Mouse (Mus musculus) embryo, embryonic 9.5 days (tissue): ENCODE data around the gene Tmem104.
A peak's percentile ranks its signal among the peaks of the same experiment; 100 is the strongest.

Experiments used
- DNase-seq: peaks from one replicate; pipeline ENCODE4 v3.0.0-alpha.2; 2017; ENCODE audit errors: extremely low spot score

Gene Tmem104

GRCm38 (mm10) chr11:115187224-115187639 is at the start of gene Tmem104:
Tmem104 (plus strand) TSS chr11:115187487.
- peak; percentile 98 for DNase-seq

- no peak for DNase-seq
These were observed 48.6 kb upstream of the Tmem104 start for GRCm38 (mm10) chr11:115138597-115139262.

DNA sequence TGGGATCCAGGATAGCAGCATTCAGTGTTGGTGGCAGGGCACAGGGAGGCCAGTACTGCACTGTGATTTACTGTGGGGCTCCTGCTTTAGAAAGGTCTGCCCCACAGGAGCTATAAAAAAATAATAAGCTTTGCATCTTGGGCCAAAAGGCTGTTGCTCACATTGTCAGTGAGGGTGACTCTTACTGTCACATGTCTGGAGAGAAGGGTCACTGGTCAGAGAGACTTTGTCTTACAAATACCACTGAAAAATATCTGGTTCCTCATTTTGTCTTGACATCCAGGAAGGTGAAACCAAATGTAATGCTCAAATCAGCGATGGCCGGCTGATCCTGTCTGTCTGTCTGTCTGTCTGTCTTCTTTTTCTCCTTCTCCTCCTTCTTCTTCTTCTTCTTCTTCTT is 45.3 kb upstream of the Tmem104 start:
- DNase-seq = no peak

DNA sequence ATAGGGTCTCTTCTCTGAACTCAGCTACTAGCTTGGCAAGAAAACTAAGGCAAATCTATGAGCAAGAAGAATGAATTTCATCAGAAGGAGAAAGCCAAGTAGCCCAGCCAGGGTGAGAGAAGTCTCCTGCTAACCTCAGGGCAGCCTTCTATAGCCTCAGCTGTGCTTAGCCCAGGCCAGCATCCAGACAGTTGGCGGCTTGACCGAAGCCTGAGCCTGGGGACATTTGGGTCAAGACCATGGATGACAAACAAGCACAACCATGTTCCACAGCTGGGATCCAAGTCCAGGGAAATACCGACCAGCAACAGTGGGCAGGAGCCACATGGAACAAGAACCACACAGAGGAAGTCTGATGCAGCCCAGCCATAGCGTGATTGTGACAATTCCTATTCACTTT is 39.5 kb upstream of the Tmem104 start:
- DNase-seq = no peak

DNA sequence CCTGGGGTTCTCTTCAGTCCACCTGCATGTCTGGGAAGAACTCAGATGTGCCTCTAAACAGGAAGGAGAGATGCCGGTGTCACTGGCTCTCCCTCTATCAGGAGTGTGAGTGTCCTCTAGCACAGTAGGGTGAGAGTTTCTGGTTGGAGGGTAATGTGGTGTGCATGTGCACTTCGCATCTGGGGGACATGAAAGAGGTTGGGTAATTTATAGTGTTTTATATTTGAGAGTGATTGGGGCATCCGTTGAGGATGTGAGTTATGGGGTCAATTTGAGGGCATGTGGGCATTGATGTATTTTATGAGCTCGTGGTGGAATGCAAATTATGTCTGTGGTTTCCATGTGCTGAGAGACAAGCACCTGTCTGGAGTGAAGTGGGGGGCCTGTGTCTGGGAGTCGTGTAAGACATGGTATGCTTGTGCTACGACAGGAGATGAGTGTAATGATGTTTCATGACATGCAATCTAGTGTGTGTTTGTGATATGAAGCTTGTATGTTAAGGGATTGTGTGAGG is 36.5 kb upstream of the Tmem104 start:
- DNase-seq = no peak

DNA sequence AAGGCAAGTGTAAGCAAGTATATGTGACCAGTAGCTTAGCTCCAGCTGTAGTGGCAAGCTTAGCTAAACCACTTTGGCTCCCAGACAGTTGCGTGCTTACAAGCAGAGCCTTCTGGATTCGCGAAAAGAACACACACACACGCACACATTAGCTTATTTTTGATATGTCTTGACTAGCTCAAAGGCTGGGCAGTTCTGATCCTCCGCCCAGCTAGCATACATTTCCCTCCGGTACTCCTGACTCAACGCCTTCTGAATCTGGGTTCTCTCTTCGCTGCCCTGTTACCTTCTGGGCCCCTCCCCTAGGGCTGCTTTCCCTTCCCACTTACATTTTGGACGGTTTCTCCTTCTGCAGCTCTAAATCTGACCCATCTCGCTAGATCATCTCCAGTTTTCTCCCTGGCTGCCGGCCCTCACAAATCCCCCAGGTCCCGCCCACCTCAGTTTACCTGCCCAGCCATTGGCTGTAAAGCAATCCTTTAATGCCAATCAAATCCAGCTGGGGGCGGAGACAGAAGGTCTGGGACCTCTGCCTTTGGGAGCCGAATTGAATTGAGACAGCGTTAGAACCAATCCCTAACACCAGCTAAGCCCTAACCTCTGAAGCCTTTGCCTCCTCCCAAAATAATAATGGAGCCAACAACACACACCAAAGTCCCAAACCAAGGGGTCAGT is 35.4 kb upstream of the Tmem104 start:
- DNase-seq = peak; percentile 91

DNA sequence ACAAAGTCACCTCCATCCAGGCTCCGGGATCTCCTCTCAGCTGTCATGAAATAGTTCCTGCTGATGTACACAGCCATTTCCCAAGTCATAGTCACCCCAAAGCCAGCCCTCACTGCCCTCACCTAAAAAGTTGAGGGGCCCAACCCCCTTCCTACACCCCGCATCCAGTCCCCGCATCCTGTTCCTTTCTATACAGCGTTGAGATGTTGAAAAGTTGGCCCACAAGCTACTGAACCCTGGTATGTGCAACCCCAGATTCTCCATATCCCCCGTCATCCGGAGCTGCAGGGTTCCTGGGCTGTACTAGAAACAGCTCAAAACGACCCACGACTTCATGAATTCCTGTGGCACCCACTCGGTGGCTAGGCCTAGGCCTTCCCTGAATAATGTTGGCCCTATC is 34.2 kb upstream of the Tmem104 start:
- DNase-seq = no peak

DNA sequence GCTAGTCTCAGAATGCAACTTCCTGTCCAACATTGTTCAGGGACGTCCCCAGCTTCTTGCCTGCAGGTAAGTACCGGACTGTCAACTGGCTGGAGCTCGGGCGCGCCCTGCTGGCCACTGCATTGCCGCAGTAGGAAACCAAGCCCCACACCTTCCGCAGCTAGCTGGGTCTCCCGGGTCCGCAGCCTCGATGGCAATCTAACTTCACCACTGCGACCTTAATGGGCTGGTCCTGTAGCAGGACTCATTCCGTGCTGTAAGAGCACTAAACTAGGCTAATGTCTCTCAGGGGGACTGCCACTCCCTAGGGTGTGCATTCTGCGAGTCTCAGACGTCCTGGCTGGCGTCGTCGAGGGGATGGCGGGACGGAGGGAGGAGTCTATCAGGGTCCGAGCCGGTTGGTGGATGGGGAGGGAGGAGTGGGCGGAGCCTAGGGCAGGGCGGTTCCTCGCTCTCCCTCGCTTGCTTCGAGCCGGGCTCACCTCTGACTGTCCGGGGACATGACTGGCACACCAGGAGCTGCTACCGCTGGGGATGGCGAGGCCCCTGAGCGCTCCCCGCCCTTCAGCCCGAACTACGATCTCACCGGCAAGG is 33.5 kb upstream of the Tmem104 start:
- peak; percentile 85 for DNase-seq

DNA sequence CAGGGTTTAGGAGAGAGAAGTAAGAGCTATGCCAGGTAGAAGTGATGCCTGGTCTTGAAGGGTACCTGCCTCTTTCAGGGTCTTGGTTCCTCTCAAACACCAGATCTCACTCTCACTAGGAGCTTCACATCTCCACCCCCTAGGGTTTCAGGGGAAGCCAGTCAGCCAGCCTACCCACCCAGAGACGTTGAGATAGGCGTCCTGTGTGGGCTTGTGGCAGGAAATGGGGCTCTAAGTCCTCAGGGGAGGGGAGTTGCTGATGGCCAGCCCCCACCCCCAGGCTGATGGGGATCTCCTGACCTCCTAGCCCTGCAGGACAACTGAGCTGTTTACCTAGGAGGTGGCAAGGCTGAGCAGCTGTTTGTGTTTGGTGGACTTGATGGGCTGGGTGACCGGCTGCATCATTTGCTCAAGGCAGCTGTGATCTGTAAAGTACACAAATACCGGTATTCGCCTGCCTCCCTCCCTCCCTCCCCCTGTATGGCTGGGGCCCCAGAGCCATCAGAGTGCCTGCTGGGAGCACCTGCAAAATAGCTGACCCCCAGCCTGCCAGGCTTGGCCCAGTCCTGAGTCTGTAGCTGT is 32.1 kb upstream of the Tmem104 start:
- no peak for DNase-seq

DNA sequence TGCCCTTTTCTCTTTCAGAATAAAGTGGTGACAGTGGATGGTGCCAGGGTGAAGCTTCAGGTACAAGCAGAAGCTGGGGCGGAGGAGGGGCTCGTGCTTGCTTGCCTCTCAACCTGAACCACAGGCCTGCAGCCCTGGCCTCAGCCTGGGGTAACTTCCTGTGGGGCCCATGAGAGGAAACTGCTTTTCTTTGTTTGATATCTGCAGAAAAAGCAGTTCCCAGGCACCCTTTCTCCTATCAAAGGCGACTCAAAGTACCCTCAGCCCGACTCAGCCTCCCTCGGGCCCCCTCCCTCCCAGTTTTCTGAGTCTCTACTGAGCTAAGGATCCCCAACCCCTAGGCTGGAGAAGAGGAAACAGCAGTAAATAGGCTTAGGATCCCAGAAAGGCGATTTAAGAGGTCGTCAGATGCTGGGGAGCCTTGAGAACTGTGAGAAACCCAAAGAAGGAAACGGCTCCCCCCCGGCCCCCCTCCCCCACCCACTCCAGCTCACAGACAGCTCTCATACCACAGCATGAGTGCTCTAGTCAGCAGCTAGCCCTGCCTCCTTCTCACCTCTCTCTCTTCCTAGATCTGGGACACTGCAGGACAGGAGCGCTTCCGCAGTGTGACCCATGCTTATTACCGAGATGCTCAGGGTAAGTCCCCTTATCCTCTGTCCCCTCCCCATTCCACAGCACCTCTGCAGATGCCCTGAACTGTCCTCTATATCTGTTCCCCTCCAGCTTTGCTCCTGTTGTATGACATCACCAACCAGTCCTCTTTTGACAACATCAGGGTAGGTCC is 29.2 kb upstream of the Tmem104 start:
- no peak for DNase-seq

DNA sequence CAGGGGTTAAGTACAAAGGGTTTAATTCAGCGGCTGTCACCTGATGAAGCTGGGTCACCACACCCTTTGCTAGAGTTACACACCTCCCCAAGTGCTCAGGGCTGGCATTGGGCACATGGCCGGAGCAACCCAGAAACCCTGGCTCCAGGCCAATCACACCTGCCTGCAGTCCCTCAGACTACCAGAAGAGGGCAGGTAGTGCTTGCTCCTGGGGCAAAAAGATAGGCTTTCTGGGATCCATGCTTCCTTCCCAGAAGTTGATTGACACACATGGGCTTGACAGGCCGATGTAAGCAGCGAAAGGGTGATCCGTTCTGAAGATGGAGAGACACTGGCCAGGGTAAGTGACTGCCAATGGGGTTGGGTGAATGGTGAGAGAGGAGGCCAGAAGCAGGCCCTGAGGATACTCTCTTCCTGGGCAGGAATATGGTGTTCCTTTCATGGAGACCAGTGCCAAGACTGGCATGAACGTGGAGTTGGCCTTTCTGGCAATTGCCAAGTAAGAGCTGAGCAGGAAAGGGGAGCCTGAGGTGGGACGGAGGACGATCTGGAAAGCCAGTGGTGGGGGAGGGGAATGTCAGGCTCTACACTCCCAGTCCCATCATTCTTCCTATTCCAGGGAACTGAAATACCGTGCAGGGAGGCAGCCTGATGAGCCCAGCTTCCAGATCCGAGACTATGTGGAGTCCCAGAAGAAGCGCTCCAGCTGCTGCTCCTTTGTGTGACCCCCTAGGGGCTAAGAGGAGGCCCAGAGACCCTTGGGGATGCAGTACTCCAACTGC is 27.1 kb upstream of the Tmem104 start:
- DNase-seq = peak; percentile 53

DNA sequence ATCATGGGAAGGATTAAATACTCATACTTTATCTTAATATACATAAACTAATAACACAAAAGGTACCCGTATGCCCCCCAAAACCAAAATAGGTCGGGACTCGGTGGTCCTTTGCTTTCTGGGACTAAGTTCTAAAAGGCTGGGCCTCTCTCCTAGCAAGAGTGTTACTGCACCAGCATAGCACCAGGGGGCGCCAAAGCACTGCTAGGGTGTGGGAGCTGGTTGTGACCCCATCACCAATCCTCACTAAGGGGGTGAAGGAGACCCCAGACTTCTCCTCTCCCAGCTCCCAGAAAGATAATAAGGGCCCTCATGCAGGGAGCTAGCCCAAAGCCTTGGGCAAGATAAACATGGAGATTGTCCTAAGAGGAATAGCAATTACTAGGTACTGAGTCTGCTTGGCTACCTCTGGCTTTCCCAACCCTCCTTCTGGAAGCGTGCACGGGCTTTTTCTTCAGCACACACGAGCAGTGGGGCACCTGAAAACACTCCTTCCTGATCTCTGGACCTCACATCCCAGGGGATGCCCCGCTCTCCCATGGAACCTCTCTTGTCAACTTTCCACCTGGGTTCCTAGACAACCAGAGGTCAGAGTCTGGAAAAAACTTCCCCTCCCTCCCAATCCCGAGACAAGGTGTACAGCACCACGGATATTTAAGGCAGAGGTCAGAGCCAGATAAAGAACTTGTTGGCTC is 26.3 kb upstream of the Tmem104 start:
- peak; percentile 74 for DNase-seq

- DNase-seq = no peak
These were observed 25.6 kb upstream of the Tmem104 start for GRCm38 (mm10) chr11:115161578-115162204.

- DNase-seq = no peak
These were observed 25.1 kb upstream of the Tmem104 start for GRCm38 (mm10) chr11:115162205-115162601.

GRCm38 (mm10) chr11:115162832-115163480 is 24.3 kb upstream of the Tmem104 start, which contains the start of gene Slc9a3r1:
Slc9a3r1 (plus strand) TSS chr11:115163341.
- DNase-seq = peak; percentile 98

GRCm38 (mm10) chr11:115163568-115164150 is 23.6 kb upstream of the Tmem104 start:
- peak; percentile 65 for DNase-seq

DNA sequence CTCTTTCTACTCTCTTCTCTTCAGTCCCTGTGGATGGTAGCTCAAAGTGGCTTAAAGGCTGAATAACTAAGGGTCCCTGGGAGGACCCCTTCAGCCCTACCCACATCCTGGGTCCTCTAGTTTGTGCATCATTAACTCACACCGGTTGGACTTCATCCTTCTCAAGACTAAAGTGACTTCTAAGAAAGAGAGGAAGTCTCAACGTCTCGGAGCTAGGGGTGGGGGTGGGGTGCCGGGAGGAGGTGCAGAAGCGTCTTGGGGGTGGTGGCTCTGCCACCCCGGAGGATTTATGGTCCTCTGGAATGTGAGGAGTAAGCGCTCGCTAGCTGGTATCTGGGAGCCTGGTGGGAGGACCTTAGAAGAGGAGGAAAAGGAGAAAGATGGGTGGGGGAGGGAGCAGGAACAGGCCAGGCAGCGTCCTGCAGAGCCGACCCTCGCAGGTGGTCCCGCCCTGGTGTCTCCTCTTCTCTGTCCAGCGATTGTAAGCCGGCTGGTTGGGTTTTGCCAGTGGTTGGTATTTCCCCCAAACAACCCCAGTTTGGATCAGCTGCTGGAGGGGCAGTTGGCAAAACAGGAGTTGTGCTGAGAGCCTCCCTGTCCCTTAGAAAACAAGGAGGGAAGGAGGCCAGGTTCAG is 22.8 kb upstream of the Tmem104 start:
- peak; percentile 48 for DNase-seq

DNA sequence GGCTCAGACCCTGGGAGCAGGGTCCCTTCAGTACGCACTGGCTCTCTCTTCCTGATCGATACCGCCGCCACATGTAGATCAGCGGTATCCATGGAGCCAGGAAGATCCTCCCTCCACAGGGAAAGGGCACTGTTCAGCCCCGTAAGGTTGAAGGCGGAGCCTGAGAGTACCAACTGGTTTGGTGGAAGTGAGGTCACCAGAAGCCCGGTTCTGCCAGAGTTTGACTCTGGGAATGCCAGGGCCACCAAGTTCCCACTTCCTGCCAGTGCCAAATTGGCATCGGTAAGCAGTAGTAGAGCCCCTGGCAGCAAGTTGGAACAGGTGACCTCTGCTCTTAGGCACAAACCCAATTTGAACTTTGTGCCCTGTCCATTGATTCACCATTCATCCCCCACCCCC is 22.3 kb upstream of the Tmem104 start:
- DNase-seq = peak; percentile 37
